Mouse (Mus musculus) myocyte (in vitro differentiated cells): ENCODE measurements around the gene Slc6a20a. TPM values are rescaled to one million over a fixed set of nuclear protein-coding genes. Genes with fewer than 3 reads are reported as not detected.

ENCODE experiments used
- H3K27me3 ChIP-seq: one replicate; pipeline ENCODE4 v1.6.1; 2011; ENCODE audit not compliant: control insufficient read depth, insufficient read depth, insufficient read length
- H3K36me3 ChIP-seq: one replicate; pipeline ENCODE4 v1.6.1; 2011; ENCODE audit not compliant: control insufficient read depth, insufficient read depth
- H3K4me2 ChIP-seq: one replicate; pipeline ENCODE4 v1.6.1; 2011; ENCODE audit warnings: low read depth, control low read depth
- H3K4me3 ChIP-seq: one replicate; pipeline ENCODE4 v1.5.1; 2011; ENCODE audit warnings: mild to moderate bottlenecking, control low read depth, moderate library complexity
- H3K79me2 ChIP-seq: one replicate; pipeline ENCODE4 v1.6.1; 2011; ENCODE audit not compliant: control insufficient read depth, insufficient read depth
- H3ac ChIP-seq: one replicate; pipeline ENCODE4 v1.6.1; 2011; ENCODE audit not compliant: control insufficient read depth, insufficient read length
- CEBPB ChIP-seq: IDR thresholded peaks from 2 replicates; pipeline ENCODE4 v1.6.1; 2011; ENCODE audit warnings: mild to moderate bottlenecking, moderate library complexity; ENCODE audit not compliant: poor library complexity, insufficient read depth, severe bottlenecking
- E2F4 ChIP-seq: IDR thresholded peaks from one replicate; pipeline ENCODE4 v1.6.1; 2011; ENCODE audit warnings: mild to moderate bottlenecking, control low read depth, moderate library complexity; ENCODE audit not compliant: insufficient read depth
- MAX ChIP-seq: IDR thresholded peaks from one replicate; pipeline ENCODE4 v1.6.1; 2011; ENCODE audit warnings: low read depth, mild to moderate bottlenecking, control low read depth
- MYOD1 ChIP-seq, 3 experiments: IDR thresholded peaks; one replicate each; pipeline ENCODE4 v1.6.1; 2011; ENCODE audit warnings: control low read depth in 2 of 3, low read depth in 2 of 3, mild to moderate bottlenecking in 2 of 3, moderate library complexity in 1 of 3; ENCODE audit not compliant: insufficient read length in 2 of 3, control insufficient read depth in 1 of 3
- MYOG ChIP-seq, 3 experiments: IDR thresholded peaks; one replicate each; pipeline ENCODE4 v1.6.1; 2011; ENCODE audit warnings: control low read depth in 2 of 3, low read depth in 2 of 3, mild to moderate bottlenecking in 2 of 3; ENCODE audit not compliant: insufficient read length in 2 of 3, control insufficient read depth in 1 of 3, insufficient read depth in 1 of 3
- POLR2A ChIP-seq: IDR thresholded peaks from one replicate; pipeline ENCODE4 v1.6.1; 2011; ENCODE audit warnings: low read depth, mild to moderate bottlenecking, control low read depth, moderate library complexity; ENCODE audit not compliant: insufficient read length
- POLR2AphosphoS2 ChIP-seq: IDR thresholded peaks from one replicate; pipeline ENCODE4 v1.6.1; 2011; ENCODE audit warnings: low read depth, control low read depth; ENCODE audit not compliant: insufficient read length
- REST ChIP-seq: IDR thresholded peaks from one replicate; pipeline ENCODE4 v1.6.1; 2011; ENCODE audit warnings: mild to moderate bottlenecking, control low read depth, moderate library complexity; ENCODE audit not compliant: insufficient read depth, insufficient read length
- SRF ChIP-seq: IDR thresholded peaks from one replicate; pipeline ENCODE4 v1.6.1; 2011; ENCODE audit warnings: low read depth; ENCODE audit not compliant: control insufficient read depth, insufficient read length
- TCF12 ChIP-seq: IDR thresholded peaks from one replicate; pipeline ENCODE4 v1.6.1; 2011; ENCODE audit warnings: mild to moderate bottlenecking, control low read depth; ENCODE audit not compliant: poor library complexity, insufficient read depth, severe bottlenecking
- TCF3 ChIP-seq: IDR thresholded peaks from one replicate; pipeline ENCODE4 v1.6.1; 2011; ENCODE audit warnings: low read depth, control low read depth; ENCODE audit not compliant: insufficient read length
- USF1 ChIP-seq: IDR thresholded peaks from one replicate; pipeline ENCODE4 v1.6.1; 2011; ENCODE audit warnings: low read depth, mild to moderate bottlenecking, control low read depth, moderate library complexity
- polyA plus RNA-seq: library from polyadenylated mRNA; unstranded; fragments of >200 nt; fragmentation: generic; extraction: Trizol; gene quantifications from one replicate; pipeline ENCODE4 v1.2.1, GENCODE M21; 2012; ENCODE audit warnings: missing spikeins

Gene Slc6a20a
- polyA plus RNA-seq, 1 experiment, result 0.01 TPM

- Histone ChIP-seq H3ac (no peak overlapping the region), H3K27me3 (no peaks in the 10 kb centered on the region), H3K4me3 (no peak overlapping the region), H3K36me3 (peaks cover 20% of the 10 kb centered on the region), H3K4me2 (no peak overlapping the region), H3K79me2 (no peaks in the 10 kb centered on the region)
- no peak for TF ChIP-seq MYOD1 (IDR thresholded peaks at IDR 0.05; ENCODE audit: control insufficient read depth in 1 of 3, insufficient read length in 2 of 3, low read depth in 2 of 3)
- TF ChIP-seq TCF3, result no peak
- TF ChIP-seq POLR2AphosphoS2, result no peak
- TF ChIP-seq REST, result no peak
- no peak for TF ChIP-seq SRF
- TF ChIP-seq E2F4, result no peak
- no peak for TF ChIP-seq USF1
- TF ChIP-seq CEBPB, result no peak
- no peak for TF ChIP-seq MYOG (IDR thresholded peaks at IDR 0.05; ENCODE audit: control insufficient read depth in 1 of 3, insufficient read depth in 1 of 3, insufficient read length in 2 of 3, low read depth in 2 of 3)
- no peak for TF ChIP-seq POLR2A
- no peak for TF ChIP-seq MAX
- TF ChIP-seq TCF12, result no peak
Observed at GRCm38 (mm10) chr9:123596910-123597309, 81.8 kb downstream of the Slc6a20a start.

- TF ChIP-seq POLR2AphosphoS2 (no peak), SRF (no peak), MYOG (IDR thresholded peaks at IDR 0.05; ENCODE audit: control insufficient read depth in 1 of 3, insufficient read depth in 1 of 3, insufficient read length in 2 of 3, low read depth in 2 of 3) (no peak), REST (no peak), USF1 (no peak), CEBPB (no peak), POLR2A (no peak), MYOD1 (IDR thresholded peaks at IDR 0.05; ENCODE audit: control insufficient read depth in 1 of 3, insufficient read length in 2 of 3, low read depth in 2 of 3) (no peak), TCF3 (no peak), E2F4 (no peak), TCF12 (no peak), MAX (no peak)
- Histone ChIP-seq H3K36me3 (peaks cover 20% of the 10 kb centered on the region), H3K27me3 (no peaks in the 10 kb centered on the region), H3K4me2 (no peak overlapping the region), H3ac (no peak overlapping the region), H3K79me2 (no peaks in the 10 kb centered on the region), H3K4me3 (no peak overlapping the region)
Observed at GRCm38 (mm10) chr9:123595194-123595593, 83.5 kb downstream of the Slc6a20a start.

GRCm38 (mm10) chr9:123589240-123589910 is 89.3 kb downstream of the Slc6a20a start:
- TF ChIP-seq E2F4, result no peak
- TF ChIP-seq CEBPB, result no peak
- no peak overlapping the region for H3K4me2 ChIP-seq
- H3K27me3 ChIP-seq, result no peaks in the 10 kb centered on the region
- H3K79me2 ChIP-seq, result no peaks in the 10 kb centered on the region
- peaks cover 52% of the 10 kb centered on the region for H3K36me3 ChIP-seq
- H3ac ChIP-seq, result no peak overlapping the region
- H3K4me3 ChIP-seq, result no peak overlapping the region

Other genes with a start within 250 kb of the Slc6a20a start
- 23.5 TPM for gene Limd1, start 200.2 kb downstream of the Slc6a20a start, polyA plus RNA-seq
- gene Sacm1l, start 149.1 kb downstream of the Slc6a20a start, polyA plus RNA-seq, result 11.0 TPM
- gene Slc6a20b, start 46.3 kb downstream of the Slc6a20a start, polyA plus RNA-seq, result 0.02 TPM
- gene Ccr9, start 446 bp downstream of the Slc6a20a start, polyA plus RNA-seq, result 0.06 TPM
- 7.4 TPM for gene Lztfl1, start 38.8 kb upstream of the Slc6a20a start, polyA plus RNA-seq
- 0.52 TPM for gene Cxcr6, start 127.6 kb upstream of the Slc6a20a start, polyA plus RNA-seq
- 8.7 TPM for gene Fyco1, start 173.0 kb upstream of the Slc6a20a start, polyA plus RNA-seq
- gene Xcr1, start 183.1 kb upstream of the Slc6a20a start, polyA plus RNA-seq, result 0.04 TPM